Mouse (Mus musculus): ENCODE data around the gene Ugt1a10. TPM values are rescaled to one million over a fixed set of nuclear protein-coding genes. Genes with fewer than 3 reads are reported as not detected.
"Not testable (repeated sequence)": the region's sequence is repeated elsewhere in the genome, so short reads cannot be mapped to it uniquely, and the experiment has no call there.

The Ugt1a10 gene
- polyA plus RNA-seq (2021) = 0.14 TPM

DNA sequence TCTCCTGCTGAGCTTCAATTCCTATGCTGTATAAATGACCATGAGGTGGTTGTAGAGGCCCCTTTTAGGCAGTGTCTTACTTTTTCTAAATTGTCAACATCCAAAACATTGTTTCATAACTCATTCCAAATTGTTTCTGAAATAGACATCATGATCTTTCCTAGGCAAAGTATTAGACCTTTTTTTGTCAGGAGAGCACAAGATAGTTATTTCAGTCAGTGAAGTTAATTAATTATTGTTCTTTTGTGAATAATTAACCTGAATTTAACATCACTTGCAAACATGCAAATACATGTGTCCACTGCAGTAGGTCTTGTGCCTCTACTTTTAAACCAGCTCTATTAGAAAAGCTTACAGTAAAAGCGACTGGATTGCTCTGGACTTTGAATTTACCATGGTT is at the start of gene Ugt1a10:
Gene Ugt1a10 (plus strand): TSS at position 301 of the 400 bp plus-strand sequence.
- no peak for ATAC-seq
- no peak for DNase-seq (ENCODE audit: low read depth, low spot score)
- ChIA-PET CTCF (no interaction called here), POLR2A (no interaction called here)
- in situ Hi-C loops (cut with MboI; ENCODE audit: low pct_unique_long_range_greater_than_20kb) = no loop called here
- TF ChIP-seq CTCF (IDR thresholded peaks at IDR 0.05) = no peak
- no peaks in the 10 kb centered on the region for H3K27me3 ChIP-seq

- POLR2A ChIA-PET = interaction anchor here (0.6 kb wide), 1 partner anchor 338 kb away, joined by 4 read pairs; no protein-coding TSS in a partner anchor
These were observed 47.4 kb upstream of the Ugt1a10 start for GRCm38 (mm10) chr1:88007692-88008210.

DNA sequence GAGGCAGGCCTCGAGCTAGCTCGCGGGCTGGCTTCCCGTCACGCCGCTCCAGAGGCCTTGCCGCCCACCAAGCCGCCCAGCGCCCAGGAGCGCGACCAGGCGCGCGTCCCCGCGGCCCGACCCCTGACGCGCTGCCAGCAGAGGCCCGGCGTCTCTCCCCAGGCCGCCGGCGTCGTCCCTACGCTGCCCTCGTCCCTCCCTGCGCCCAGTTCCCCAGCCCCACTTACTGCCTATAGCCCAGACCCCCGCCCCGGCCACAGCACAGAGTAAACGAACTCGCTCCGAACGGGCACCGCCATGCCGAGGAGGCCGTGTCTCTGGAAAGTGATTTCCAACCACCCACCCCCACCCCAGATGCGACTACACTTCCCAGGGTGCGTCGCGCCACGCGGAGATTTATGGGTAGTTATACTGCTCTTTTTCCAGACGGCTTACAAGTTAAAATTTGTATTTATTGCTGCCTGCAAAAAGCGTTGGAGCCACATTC is 46.9 kb upstream of the Ugt1a10 start, which contains the start of gene Usp40:
Gene Usp40 (minus strand): TSS at position 341 of the 487 bp plus-strand sequence.
- ChIA-PET CTCF (no interaction called here), POLR2A (interaction anchor here (0.6 to 0.7 kb wide), 3 partner anchors 8 to 337 kb away, joined by 4 to 8 read pairs (median 7); no protein-coding TSS in a partner anchor)
- in situ Hi-C loops (cut with MboI; ENCODE audit: low pct_unique_long_range_greater_than_20kb) = loop anchor here (10.0 kb wide), 1 partner anchor 277 kb away; no protein-coding TSS in a partner anchor
- no peaks in the 10 kb centered on the region for H3K27me3 ChIP-seq
- peak; percentile 67 for ATAC-seq
- DNase-seq (ENCODE audit: low read depth, low spot score) = peak; percentile 30
- no peak for TF ChIP-seq CTCF (IDR thresholded peaks at IDR 0.05)

More at GRCm38 (mm10) chr1:88007692-88008210, 47.4 kb upstream of the Ugt1a10 start:
- CTCF ChIA-PET = interaction anchor here (1.1 to 1.2 kb wide), 2 partner anchors 10 to 14 kb away, joined by 3 read pairs; no protein-coding TSS in a partner anchor
- ATAC-seq (no peak), DNase-seq (ENCODE audit: low read depth, low spot score) (peak; percentile 2)
- no peak for TF ChIP-seq CTCF (IDR thresholded peaks at IDR 0.05)
- in situ Hi-C loops (cut with MboI; ENCODE audit: low pct_unique_long_range_greater_than_20kb) = loop anchor here (10.0 kb wide), 1 partner anchor 277 kb away; no protein-coding TSS in a partner anchor
- H3K27me3 ChIP-seq = no peaks in the 10 kb centered on the region

- in situ Hi-C loops (cut with MboI; ENCODE audit: low pct_unique_long_range_greater_than_20kb) = loop anchor here (10.0 kb wide), 1 partner anchor 276 kb away; no protein-coding TSS in a partner anchor
- ATAC-seq = no peak
These were observed 46.5 kb upstream of the Ugt1a10 start for GRCm38 (mm10) chr1:88008735-88009134.

DNA sequence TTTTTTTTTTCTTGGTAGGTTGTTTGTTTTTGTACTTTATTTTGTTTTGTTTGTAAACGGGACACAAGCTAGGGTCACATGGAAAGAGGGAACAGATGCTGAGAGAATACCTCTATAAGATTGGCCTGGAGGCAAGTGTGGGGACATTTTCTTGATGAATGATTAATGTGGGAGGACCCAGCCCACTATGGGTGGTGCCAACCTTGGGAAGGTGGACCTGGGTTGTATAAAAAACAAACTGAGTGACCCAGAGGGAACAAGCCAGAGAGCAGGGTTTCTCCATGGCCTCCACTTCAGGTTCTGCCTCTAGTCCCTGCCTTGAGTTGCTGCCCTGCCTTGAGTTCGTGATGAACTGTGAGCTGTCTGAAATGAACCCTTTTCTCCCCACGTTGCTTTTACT is 45.7 kb upstream of the Ugt1a10 start:
- DNase-seq (ENCODE audit: low read depth, low spot score) = no peak
- no peak for TF ChIP-seq CTCF (IDR thresholded peaks at IDR 0.05)
- in situ Hi-C loops (cut with MboI; ENCODE audit: low pct_unique_long_range_greater_than_20kb) = loop anchor here (10.0 kb wide), 1 partner anchor 275 kb away; no protein-coding TSS in a partner anchor
- ATAC-seq = no peak
- H3K27me3 ChIP-seq = no peaks in the 10 kb centered on the region
- ChIA-PET CTCF (no interaction called here), POLR2A (no interaction called here)

More at GRCm38 (mm10) chr1:88008735-88009134, 46.5 kb upstream of the Ugt1a10 start:
- no peak for DNase-seq (ENCODE audit: low read depth, low spot score)
- H3K27me3 ChIP-seq = no peaks in the 10 kb centered on the region
- ChIA-PET CTCF (no interaction called here), POLR2A (interaction anchor here (0.6 to 0.7 kb wide), 2 partner anchors 9 to 97 kb away, joined by 7 to 8 read pairs; no protein-coding TSS in a partner anchor)
- TF ChIP-seq CTCF (IDR thresholded peaks at IDR 0.05) = no peak

DNA sequence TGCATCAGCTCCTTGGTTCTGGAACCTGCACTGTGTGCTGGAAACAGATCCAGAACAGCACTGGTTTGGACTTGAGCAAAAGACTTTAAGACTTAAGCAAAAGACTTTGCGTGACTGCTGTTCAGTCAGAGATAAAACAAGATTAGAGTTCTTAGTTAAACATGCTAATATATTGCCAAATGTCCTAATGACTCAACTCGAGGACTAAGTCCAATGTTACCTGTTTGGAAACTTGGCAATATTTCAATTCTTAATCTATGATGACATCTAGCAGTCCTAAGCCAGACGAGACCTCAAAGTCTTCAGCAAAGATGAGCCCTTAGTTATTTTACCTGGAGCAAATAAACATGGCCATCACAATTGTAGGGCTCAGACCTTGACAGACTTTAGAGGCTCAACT is 41.5 kb upstream of the Ugt1a10 start:
- CTCF ChIA-PET = no interaction called here
- no peak for ATAC-seq
- POLR2A ChIA-PET = no interaction called here
- no peak for TF ChIP-seq CTCF (IDR thresholded peaks at IDR 0.05)
- in situ Hi-C loops (cut with MboI; ENCODE audit: low pct_unique_long_range_greater_than_20kb) = no loop called here
- DNase-seq (ENCODE audit: low read depth, low spot score) = no peak
- no peaks in the 10 kb centered on the region for H3K27me3 ChIP-seq

GRCm38 (mm10) chr1:88014194-88014593 is 41.0 kb upstream of the Ugt1a10 start:
- POLR2A ChIA-PET = no interaction called here
- in situ Hi-C loops (cut with MboI; ENCODE audit: low pct_unique_long_range_greater_than_20kb) = no loop called here
- DNase-seq (ENCODE audit: low read depth, low spot score) = no peak
- CTCF ChIA-PET = no interaction called here
- no peaks in the 10 kb centered on the region for H3K27me3 ChIP-seq
- TF ChIP-seq CTCF (IDR thresholded peaks at IDR 0.05) = no peak
- ATAC-seq = no peak

DNA sequence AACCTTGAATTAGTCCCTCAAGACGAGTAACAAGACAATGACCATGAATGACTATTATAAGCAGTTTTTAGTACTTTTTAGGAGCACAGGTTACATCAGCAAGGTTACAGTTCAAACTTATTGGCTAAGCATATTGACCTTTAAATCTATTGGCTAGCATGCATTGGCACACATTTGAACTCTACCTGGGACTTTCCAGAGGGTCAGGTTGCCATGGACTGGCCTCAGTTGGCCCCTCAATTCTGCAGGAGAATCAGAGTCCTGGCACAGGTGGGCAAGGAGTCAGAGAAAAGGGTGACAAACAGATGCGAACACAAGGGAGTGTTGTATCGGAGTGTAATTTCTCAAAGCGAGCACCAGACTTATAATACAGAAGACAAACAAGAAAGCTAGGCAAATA is 40.5 kb upstream of the Ugt1a10 start:
- in situ Hi-C loops (cut with MboI; ENCODE audit: low pct_unique_long_range_greater_than_20kb) = no loop called here
- ATAC-seq (no peak), DNase-seq (ENCODE audit: low read depth, low spot score) (no peak)
- ChIA-PET POLR2A (no interaction called here), CTCF (no interaction called here)
- H3K27me3 ChIP-seq = no peaks in the 10 kb centered on the region
- TF ChIP-seq CTCF (IDR thresholded peaks at IDR 0.05) = no peak

DNA sequence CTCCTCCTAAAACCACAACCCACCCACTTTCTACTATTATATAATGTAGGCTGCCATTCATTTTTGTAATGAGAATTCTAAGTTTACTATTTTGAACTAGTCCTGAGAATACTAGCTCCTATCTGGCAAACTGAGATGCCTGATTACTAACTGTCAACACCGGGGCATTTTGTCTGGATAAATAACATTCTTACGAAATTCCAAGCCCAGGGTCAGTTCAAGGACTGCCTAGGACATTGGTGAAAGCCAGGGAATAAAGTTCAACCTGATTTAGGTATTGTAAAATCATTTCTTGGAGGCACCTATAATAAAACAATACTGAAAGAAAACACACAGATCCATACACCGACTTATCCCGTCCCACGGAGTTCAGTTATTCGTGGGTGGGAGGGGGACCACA is 39.8 kb upstream of the Ugt1a10 start:
- ATAC-seq (no peak), DNase-seq (ENCODE audit: low read depth, low spot score) (no peak)
- TF ChIP-seq CTCF (IDR thresholded peaks at IDR 0.05) = no peak
- in situ Hi-C loops (cut with MboI; ENCODE audit: low pct_unique_long_range_greater_than_20kb) = no loop called here
- ChIA-PET CTCF (no interaction called here), POLR2A (no interaction called here)
- no peaks in the 10 kb centered on the region for H3K27me3 ChIP-seq

DNA sequence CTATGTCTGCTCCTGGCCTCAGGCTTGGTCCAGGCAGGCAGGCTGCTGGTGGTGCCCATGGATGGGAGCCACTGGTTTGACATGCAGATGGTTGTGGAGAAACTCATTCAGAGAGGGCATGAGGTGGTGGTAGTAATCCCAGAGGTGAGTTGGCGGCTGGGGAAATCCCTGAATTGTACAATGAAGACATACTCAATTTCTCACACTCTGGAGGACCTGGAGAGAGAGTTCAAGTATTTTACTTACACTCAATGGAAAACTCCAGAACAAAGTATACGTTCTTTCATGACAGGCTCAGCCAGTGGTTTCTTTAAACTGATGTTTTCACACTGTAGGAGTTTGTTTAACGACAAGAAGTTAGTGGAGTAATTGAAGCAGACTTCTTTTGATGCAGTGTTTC is 29.9 kb upstream of the Ugt1a10 start:
- in situ Hi-C loops (cut with MboI; ENCODE audit: low pct_unique_long_range_greater_than_20kb) = loop anchor here (10.0 kb wide), 1 partner anchor 50 kb away; the partner anchor contains the start of gene Ugt1a9
- CTCF ChIA-PET; ATAC-seq; DNase-seq (ENCODE audit: low read depth, low spot score); H3K27me3 ChIP-seq; POLR2A ChIA-PET: not testable (repeated sequence)

GRCm38 (mm10) chr1:88043044-88043443 is 12.1 kb upstream of the Ugt1a10 start:
- in situ Hi-C loops (cut with MboI; ENCODE audit: low pct_unique_long_range_greater_than_20kb); POLR2A ChIA-PET; CTCF ChIA-PET; H3K27me3 ChIP-seq; DNase-seq (ENCODE audit: low read depth, low spot score): not testable (repeated sequence)
- peak; percentile 55 for ATAC-seq

DNA sequence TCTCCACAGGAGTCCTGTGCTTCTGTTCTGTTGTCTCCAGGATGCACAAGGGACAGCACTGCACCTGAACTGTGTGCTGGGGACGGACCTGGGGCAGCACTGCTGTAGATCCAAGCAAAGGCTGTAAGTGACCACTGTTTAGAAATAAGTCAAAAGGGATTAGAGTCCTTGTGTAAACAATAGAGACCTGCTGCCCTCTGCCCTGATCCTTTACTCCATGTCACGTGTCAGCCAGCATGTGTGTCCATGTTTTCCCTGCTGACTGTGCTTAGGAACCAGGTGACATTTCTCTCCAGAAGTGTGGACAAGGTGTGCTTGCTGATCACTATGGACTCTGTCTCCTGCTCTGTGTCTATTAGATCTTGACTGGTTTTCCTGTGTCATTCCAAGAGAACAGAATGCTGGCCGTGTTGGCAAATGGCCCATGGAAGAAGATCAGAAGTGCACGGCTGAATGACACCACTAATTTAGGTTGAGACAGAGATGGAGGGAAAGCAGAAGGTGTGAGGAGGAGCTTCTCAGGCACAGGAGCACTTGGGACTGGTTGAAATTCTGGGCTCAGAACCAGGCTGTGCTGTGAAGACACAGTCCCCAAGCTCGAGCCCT is 10.3 kb upstream of the Ugt1a10 start:
- POLR2A ChIA-PET; H3K27me3 ChIP-seq; DNase-seq (ENCODE audit: low read depth, low spot score); in situ Hi-C loops (cut with MboI; ENCODE audit: low pct_unique_long_range_greater_than_20kb); CTCF ChIA-PET: not testable (repeated sequence)
- peak; percentile 20 for ATAC-seq

DNA sequence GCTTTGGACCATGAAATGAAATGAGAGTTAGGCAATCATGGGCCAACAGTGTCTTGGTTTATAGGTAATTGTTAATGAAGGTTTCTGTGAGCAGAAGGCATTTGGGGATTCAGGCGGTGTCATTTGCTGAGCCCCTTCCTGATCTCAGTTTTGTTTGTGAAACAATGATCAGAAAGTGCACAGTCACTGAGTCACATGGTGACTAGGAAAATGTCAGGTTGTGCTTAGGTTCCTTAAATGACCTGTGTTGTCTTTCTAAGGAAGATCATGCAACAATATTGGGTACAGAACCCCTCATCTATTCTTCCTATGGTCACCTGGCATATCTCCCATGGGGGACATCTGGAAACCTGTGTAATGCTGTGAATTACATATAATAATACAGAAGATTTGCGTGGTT is 7.8 kb upstream of the Ugt1a10 start:
- POLR2A ChIA-PET; H3K27me3 ChIP-seq; in situ Hi-C loops (cut with MboI; ENCODE audit: low pct_unique_long_range_greater_than_20kb); DNase-seq (ENCODE audit: low read depth, low spot score); CTCF ChIA-PET; ATAC-seq: not testable (repeated sequence)

DNA sequence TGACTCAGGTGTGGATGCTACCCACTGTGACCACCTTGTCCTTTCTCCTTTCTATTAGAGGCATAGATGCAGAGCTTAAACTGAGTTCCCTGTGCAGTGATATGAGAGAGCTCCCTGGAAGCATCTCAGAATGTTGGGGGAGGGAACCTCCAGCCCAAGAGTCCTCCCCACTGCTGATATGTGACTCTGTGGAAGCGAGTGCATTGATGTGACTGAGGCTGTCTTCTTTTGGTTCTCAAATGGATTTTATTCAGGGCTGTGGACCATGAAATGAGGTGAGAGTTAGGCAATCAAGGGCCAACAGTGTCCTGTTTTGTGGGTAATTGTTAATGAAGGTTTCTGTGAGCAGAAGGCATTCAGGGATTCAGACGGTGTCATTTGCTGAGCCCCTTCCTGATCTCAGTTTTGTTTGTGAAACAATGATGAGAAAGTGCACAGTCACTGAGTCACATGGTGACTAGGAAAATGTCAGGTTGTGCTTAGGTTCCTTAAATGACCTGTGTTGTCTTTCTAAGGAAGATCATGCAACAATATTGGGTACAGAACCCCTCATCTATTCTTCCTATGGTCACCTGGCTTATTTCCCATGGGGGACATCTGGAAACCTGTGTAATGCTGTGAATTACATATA is 11.4 kb downstream of the Ugt1a10 start:
- peak; percentile 35 for ATAC-seq
- H3K27me3 ChIP-seq; CTCF ChIA-PET; DNase-seq (ENCODE audit: low read depth, low spot score); POLR2A ChIA-PET; in situ Hi-C loops (cut with MboI; ENCODE audit: low pct_unique_long_range_greater_than_20kb): not testable (repeated sequence)

Data from Patski (cell line).